Mouse (Mus musculus) brain, embryonic 14.5 days (tissue): ENCODE measurements around the gene Pqbp1.

Source experiments
- CTCF ChIP-seq: fragments of 200-500 bp; IDR thresholded peaks from 2 replicates; pipeline ENCODE4 v1.5.1; 2012; ENCODE audit warnings: inconsistent platforms, mild to moderate bottlenecking, moderate library complexity, borderline replicate concordance; ENCODE audit not compliant: insufficient read depth, insufficient read length; ENCODE audit errors: extremely low read depth
- POLR2A ChIP-seq: fragments of 200-500 bp; IDR thresholded peaks from 2 replicates; pipeline ENCODE4 v1.6.1; 2012; ENCODE audit warnings: mild to moderate bottlenecking, inconsistent platforms, borderline replicate concordance; ENCODE audit not compliant: poor library complexity, insufficient read depth, insufficient read length, severe bottlenecking; ENCODE audit errors: extremely low read depth

DNA sequence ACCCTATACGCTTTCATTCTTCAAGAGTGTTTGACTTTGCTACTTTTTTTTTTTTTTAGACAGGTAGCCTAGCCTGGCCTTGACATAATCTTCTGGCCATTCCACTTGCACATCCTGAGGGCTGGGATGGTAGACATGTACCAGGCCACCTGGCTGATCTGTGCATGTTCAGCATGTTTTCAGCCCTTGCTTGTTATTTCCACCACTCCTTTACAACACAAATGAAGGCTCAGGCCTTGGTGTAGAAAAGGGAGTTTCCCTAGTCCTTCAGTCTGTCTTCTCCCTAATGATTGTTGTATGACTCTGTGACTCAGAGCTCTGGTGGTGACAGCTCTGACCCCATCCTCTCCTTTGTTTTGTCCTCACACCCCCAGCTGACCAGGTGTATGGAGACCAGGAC, 31.9 kb downstream of the Pqbp1 start:
- TF ChIP-seq POLR2A (no peak), CTCF (no peak)
